Mouse (Mus musculus) small intestine, adult 2 months (tissue): Measurements from ENCODE around the gene Klrc1. TPM values are rescaled to one million over a fixed set of nuclear protein-coding genes. Genes with fewer than 3 reads are reported as not detected.
"Not testable (repeated sequence)": the region's sequence is repeated elsewhere in the genome, so short reads cannot be mapped to it uniquely, and the experiment has no call there.

Experiments
- H3K27ac ChIP-seq: fragments of 200-500 bp; 2 replicates; pipeline ENCODE4 v1.5.1; 2012; ENCODE audit warnings: low read depth, low read length, control low read depth, inconsistent platforms; ENCODE audit not compliant: insufficient read depth
- H3K27me3 ChIP-seq: fragments of 200-500 bp; 2 replicates; pipeline ENCODE4 v1.6.1; 2012; ENCODE audit warnings: mild to moderate bottlenecking, moderate library complexity, low read length, inconsistent platforms; ENCODE audit not compliant: control insufficient read depth, insufficient read depth
- H3K36me3 ChIP-seq: fragments of 200-500 bp; 2 replicates; pipeline ENCODE4 v1.6.1; 2012; ENCODE audit warnings: mild to moderate bottlenecking, low read length, control low read depth, inconsistent platforms; ENCODE audit not compliant: control insufficient read depth, insufficient read depth
- H3K4me1 ChIP-seq: fragments of 200-500 bp; 2 replicates; pipeline ENCODE4 v1.6.1; 2012; ENCODE audit warnings: low read length, inconsistent platforms, mixed read lengths; ENCODE audit not compliant: control insufficient read depth, insufficient read depth, insufficient read length
- H3K4me3 ChIP-seq: fragments of 200-500 bp; 2 replicates; pipeline ENCODE4 v1.5.1; 2012; ENCODE audit warnings: low read depth, mild to moderate bottlenecking, control low read depth, inconsistent platforms, low read length, moderate library complexity
- CTCF ChIP-seq: fragments of 200-500 bp; IDR thresholded peaks from 2 replicates; pipeline ENCODE4 v1.5.1; 2012; ENCODE audit warnings: low read depth, mild to moderate bottlenecking, control low read depth, inconsistent platforms, low read length, moderate library complexity, mixed read lengths; ENCODE audit not compliant: insufficient replicate concordance, insufficient read length; ENCODE audit errors: extremely low read depth
- POLR2A ChIP-seq: fragments of 200-500 bp; IDR thresholded peaks from 2 replicates; pipeline ENCODE4 v1.6.1; 2012; ENCODE audit warnings: low read depth, mild to moderate bottlenecking, control low read depth, inconsistent platforms, low read length, moderate library complexity
- WGBS: fragments of 180-500 bp; shearing (Covaris S2); methylation state at CpG from one replicate; pipeline ENCODE4 v1.1.7; 2018; 5-methylcytosine and 5-hydroxymethylcytosine counted together
- polyA plus RNA-seq: library from polyadenylated mRNA; depleted of rRNA; stranded (reverse); fragments of >200 nt; gene quantifications from 2 replicates; pipeline ENCODE4 v1.2.3, GENCODE M21; 2012; rRNA removed

The Klrc1 gene
- polyA plus RNA-seq, 1 experiment, result not detected

DNA sequence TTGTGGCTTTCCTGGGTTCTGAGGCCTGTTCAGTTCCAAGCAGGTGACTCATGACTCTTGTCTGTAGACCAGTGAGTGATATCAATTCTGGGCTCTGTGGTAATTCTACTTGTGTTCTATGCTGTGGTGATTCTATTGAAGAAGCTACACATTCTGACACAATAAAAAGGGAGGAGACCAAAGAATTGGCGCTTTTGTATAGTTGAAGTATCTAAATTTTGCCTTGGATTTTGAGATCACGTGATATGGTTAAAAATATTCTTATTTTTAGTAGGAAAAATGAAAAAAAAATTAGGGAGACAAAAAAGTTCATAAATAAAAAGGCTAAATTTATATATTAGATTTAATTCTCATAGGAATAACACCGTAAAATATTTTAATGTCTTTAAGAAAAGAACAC, 35.5 kb downstream of the Klrc1 start, which contains the start of gene Klrc3:
Gene Klrc3, minus strand, starts transcription at position 101 of the 400 bp plus-strand sequence.
- not testable (repeated sequence) for H3K4me1 ChIP-seq, H3K36me3 ChIP-seq, H3K27ac ChIP-seq, H3K4me3 ChIP-seq, H3K27me3 ChIP-seq
- WGBS, result 80% methylated on average over 3 of the region's 3 CpGs

DNA sequence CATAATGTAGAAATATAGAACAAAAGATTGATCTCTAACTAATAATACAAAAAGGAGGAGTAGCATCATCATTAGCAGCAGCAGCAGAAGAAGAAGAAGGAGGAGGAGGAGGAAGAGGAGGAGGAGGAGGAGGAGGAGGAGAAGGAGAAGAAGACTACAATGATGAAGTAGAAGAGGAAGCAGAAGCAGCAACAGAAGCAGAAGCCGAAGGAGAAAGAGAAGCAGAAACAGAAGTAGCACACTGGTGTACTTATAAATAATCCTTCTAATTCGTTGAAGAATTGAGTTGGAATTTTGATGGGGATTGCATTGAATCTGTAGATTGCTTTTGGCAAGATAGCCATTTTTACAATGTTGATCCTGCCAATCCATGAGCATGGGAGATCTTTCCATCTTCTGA, 47.7 kb downstream of the Klrc1 start:
- not testable (repeated sequence) for H3K36me3 ChIP-seq, H3K4me1 ChIP-seq, H3K27me3 ChIP-seq, H3K4me3 ChIP-seq, H3K27ac ChIP-seq
- 70% methylated on average over 2 of the region's 2 CpGs for WGBS

DNA sequence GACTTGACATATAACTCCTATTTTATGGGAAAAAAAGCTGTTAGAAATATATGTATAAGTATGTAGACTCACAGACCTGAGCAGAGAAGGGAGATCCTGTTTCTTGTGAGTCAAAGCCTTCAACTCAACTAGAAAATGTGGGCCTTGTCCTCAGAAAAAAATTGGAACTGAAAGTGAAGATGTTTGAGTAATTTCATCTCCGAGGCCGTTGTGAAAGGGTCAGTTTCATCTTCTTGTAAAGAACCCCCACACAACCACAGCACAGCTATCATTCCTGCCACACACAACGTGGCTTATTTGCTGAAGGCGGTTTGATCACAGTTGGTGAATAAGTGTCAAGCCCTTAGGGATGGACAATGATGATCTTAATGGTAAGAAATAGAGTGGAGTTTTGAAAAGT, 55.0 kb downstream of the Klrc1 start, which contains the start of gene Klrk1:
Gene Klrk1, minus strand, starts transcription at position 130 of the 400 bp plus-strand sequence.
- H3K36me3 ChIP-seq, result no peaks in the 10 kb centered on the region
- TF ChIP-seq CTCF (no peak), POLR2A (no peak)
- H3K4me3 ChIP-seq, result no peak within 1 kb of the TSS
- H3K4me1 ChIP-seq, result no peaks in the 10 kb centered on the region
- WGBS, result 75% methylated on average over 4 of the region's 4 CpGs
- no peaks in the 10 kb centered on the region for H3K27me3 ChIP-seq
- no peak within 1 kb of the TSS for H3K27ac ChIP-seq

Other genes with a start within 250 kb of the Klrc1 start
- 0.24 and 0.25 TPM in 2 replicates for gene Clec1a, start 227.0 kb downstream of the Klrc1 start, polyA plus RNA-seq
- gene Olr1, start 171.8 kb downstream of the Klrc1 start, polyA plus RNA-seq, result not detected in 2 replicates
- not detected in 2 replicates for gene Tmem52b, start 166.4 kb downstream of the Klrc1 start, polyA plus RNA-seq
- gene Gabarapl1, start 145.8 kb downstream of the Klrc1 start, polyA plus RNA-seq, result 6.7 and 13.5 TPM in 2 replicates
- gene Klre1, start 101.1 kb downstream of the Klrc1 start, polyA plus RNA-seq, result 0.09 TPM in 1 of 2 replicates, not detected in the other
- 0.23 TPM in 1 of 2 replicates, not detected in the other for gene Klrd1, start 87.2 kb downstream of the Klrc1 start, polyA plus RNA-seq
- gene Klrk1, start 55.1 kb downstream of the Klrc1 start, polyA plus RNA-seq, result not detected in 2 replicates
- not detected in 2 replicates for gene Klrc3, start 35.6 kb downstream of the Klrc1 start, polyA plus RNA-seq
- gene Klrc2, start 18.3 kb downstream of the Klrc1 start, polyA plus RNA-seq, result not detected in 2 replicates
- gene Klri1, start 38.2 kb upstream of the Klrc1 start, polyA plus RNA-seq, result not detected in 2 replicates
- not detected in 2 replicates for gene Klri2, start 61.5 kb upstream of the Klrc1 start, polyA plus RNA-seq
- gene Gm156, start 105.3 kb upstream of the Klrc1 start, polyA plus RNA-seq, result not detected in 2 replicates
- not detected in 2 replicates for gene Gm17631, start 183.7 kb upstream of the Klrc1 start, polyA plus RNA-seq
- gene Klra17, start 197.7 kb upstream of the Klrc1 start, polyA plus RNA-seq, result 0.10 and 0.15 TPM in 2 replicates
- gene Klra5, start 238.7 kb upstream of the Klrc1 start, polyA plus RNA-seq, result not detected in 2 replicates